In genomic region chr4:134251241-134252130, GRCm38 (mm10) we compare ENCODE assay signal across 8 mouse cellular contexts. TPM values are rescaled to one million over a fixed set of nuclear protein-coding genes. Genes with fewer than 3 reads are reported as not detected.
DNase-seq lines count a peak whose midpoint lies in the region; ATAC-seq and TF ChIP-seq lines count a peak whose summit lies in the region.

No protein-coding gene starts in this region.

- H3K4me2 ChIP-seq in lung, embryonic 14.5 days = peak overlapping the region; percentile 94
- peak overlapping the region; percentile 94 for H3K4me2 ChIP-seq in heart, embryonic 16.5 days (ENCODE audit: low read depth, low read length)
- H3K4me2 ChIP-seq in midbrain, embryonic 13.5 days (replicated peaks) = peak overlapping the region; percentile 79

- peak overlapping the region; percentile 63 for H3K9ac ChIP-seq in lung, embryonic 14.5 days
- peak overlapping the region; percentile 67 for H3K9ac ChIP-seq in heart, embryonic 16.5 days (ENCODE audit: low read length)
- peak overlapping the region; percentile 76 for H3K9ac ChIP-seq in midbrain, embryonic 13.5 days (replicated peaks)

- DNase-seq in lung, embryonic 14.5 days = peak; percentile 67
- DNase-seq in lung, postnatal 14 days = no peak
- DNase-seq in embryo, embryonic 11 days = peak; percentile 72
- DNase-seq in left cerebral cortex, postnatal 36 days (ENCODE audit: low spot score in 2 of 2) = peak; percentile 55 to 66
- DNase-seq in telencephalon, adult 2 months (ENCODE audit: low read depth, low spot score) = peak; percentile 22
- no peak for DNase-seq in natural killer cell, adult 2 months (ENCODE audit: low spot score in 2 of 2)

- H3K4me1 ChIP-seq in lung, embryonic 14.5 days (ENCODE audit: insufficient read depth) = peaks cover 7% of the 10 kb centered on the region
- H3K4me1 ChIP-seq in heart, embryonic 16.5 days (ENCODE audit: control insufficient read depth, insufficient read depth, low read length) = peaks cover 40% of the 10 kb centered on the region
- peaks cover 66% of the 10 kb centered on the region for H3K4me1 ChIP-seq in midbrain, embryonic 13.5 days (replicated peaks)

- no peaks in the 10 kb centered on the region for H3K36me3 ChIP-seq in lung, embryonic 14.5 days (ENCODE audit: insufficient read depth)
- no peaks in the 10 kb centered on the region for H3K36me3 ChIP-seq in heart, embryonic 16.5 days (ENCODE audit: control insufficient read depth, insufficient read depth)
- H3K36me3 ChIP-seq in midbrain, embryonic 13.5 days = no peaks in the 10 kb centered on the region

- peak overlapping the region; percentile 48 for H3K4me3 ChIP-seq in lung, embryonic 14.5 days (ENCODE audit: low read depth, low read length)
- peak overlapping the region; percentile 61 for H3K4me3 ChIP-seq in heart, embryonic 16.5 days (ENCODE audit: low read length)
- peak overlapping the region; percentile 54 for H3K4me3 ChIP-seq in midbrain, embryonic 13.5 days (replicated peaks)

- H3K27ac ChIP-seq in lung, embryonic 14.5 days (ENCODE audit: low read depth) = no peak overlapping the region
- peak overlapping the region; percentile 11; the same call in 1 of the 2 replicates for H3K27ac ChIP-seq in heart, embryonic 16.5 days (ENCODE audit: low read length)
- H3K27ac ChIP-seq in midbrain, embryonic 13.5 days = peak overlapping the region; percentile 42

- no peak for TF ChIP-seq CTCF in lung, embryonic 14.5 days (IDR thresholded peaks at IDR 0.05; ENCODE audit: low read depth)

- 1% methylated on average over 91 of the region's 91 CpGs for WGBS in lung, embryonic 14.5 days
- WGBS in heart, embryonic 16.5 days = 2% methylated on average over 91 of the region's 91 CpGs
- WGBS in midbrain, embryonic 13.5 days = under 1% methylated on average over 91 of the region's 91 CpGs

- intact Hi-C loops in left cerebral cortex, postnatal 36 days (cut with DNase I) = loop anchor here (2.0 to 5.0 kb wide), 2 partner anchors 41 to 121 kb away; no protein-coding TSS in a partner anchor

- peak; percentile 25; the same call in 1 of the 2 replicates for ATAC-seq in lung, embryonic 14.5 days (ENCODE audit: insufficient read depth)
- no peak; the same call in 1 of the 2 replicates for ATAC-seq in heart, embryonic 16.5 days (replicated peaks; ENCODE audit: extremely low read depth, insufficient read depth, low FRiP score)
- ATAC-seq in midbrain, embryonic 13.5 days = peak; percentile 68

- H3K27me3 ChIP-seq in lung, embryonic 14.5 days (ENCODE audit: insufficient read depth, low read length) = peaks cover 63% of the 10 kb centered on the region
- peaks cover 53% of the 10 kb centered on the region for H3K27me3 ChIP-seq in heart, embryonic 16.5 days (ENCODE audit: control insufficient read depth, insufficient read depth, low read length)
- peaks cover 97% of the 10 kb centered on the region for H3K27me3 ChIP-seq in midbrain, embryonic 13.5 days

- no peaks in the 10 kb centered on the region for H3K9me3 ChIP-seq in lung, embryonic 14.5 days (ENCODE audit: low read depth, low read length)
- no peaks in the 10 kb centered on the region for H3K9me3 ChIP-seq in heart, embryonic 16.5 days (replicated peaks; ENCODE audit: control insufficient read depth, low read length)
- no peaks in the 10 kb centered on the region for H3K9me3 ChIP-seq in midbrain, embryonic 13.5 days

RNA-seq across cellular contexts. Expression of gene Grrp1, which starts 2.4 kb away (rescaled TPM):
- polyA plus RNA-seq in lung, embryonic 14.5 days (2014; fragmentation: Nextera tagmentation; extraction: Ambion mirVana) = 10.2 and 11.6 TPM in 2 replicates
- polyA plus RNA-seq in heart, embryonic 16.5 days (2015; fragmentation: Nextera tagmentation; extraction: Ambion mirVana) = 5.8 and 6.3 TPM in 2 replicates
- total RNA-seq in left cerebral cortex, postnatal 36 days (2021) = 1 to 10 TPM; 2.8 to 3.4 TPM
- 6.2 and 8.1 TPM in 2 replicates for polyA plus RNA-seq in midbrain, embryonic 13.5 days (2015; fragmentation: Nextera tagmentation; extraction: Ambion mirVana)

RNA-seq across cellular contexts. Expression of gene Gm30191, which starts 4.8 kb away (rescaled TPM):
- not detected in 2 replicates for polyA plus RNA-seq in lung, embryonic 14.5 days (2014; fragmentation: Nextera tagmentation; extraction: Ambion mirVana)
- not detected in 2 replicates for polyA plus RNA-seq in heart, embryonic 16.5 days (2015; fragmentation: Nextera tagmentation; extraction: Ambion mirVana)
- not detected for total RNA-seq in left cerebral cortex, postnatal 36 days (2021)
- polyA plus RNA-seq in midbrain, embryonic 13.5 days (2015; fragmentation: Nextera tagmentation; extraction: Ambion mirVana) = not detected in 2 replicates

RNA-seq across cellular contexts. Expression of gene Zfp593, which starts 6.1 kb away (rescaled TPM):
- polyA plus RNA-seq in lung, embryonic 14.5 days (2014; fragmentation: Nextera tagmentation; extraction: Ambion mirVana) = 16.4 and 17.5 TPM in 2 replicates
- 8.7 and 9.5 TPM in 2 replicates for polyA plus RNA-seq in heart, embryonic 16.5 days (2015; fragmentation: Nextera tagmentation; extraction: Ambion mirVana)
- 10 to 100 TPM in 1 of 2 experiments, 1 to 10 TPM in 1; 9.2 to 13.2 TPM for total RNA-seq in left cerebral cortex, postnatal 36 days (2021)
- 14.9 and 15.6 TPM in 2 replicates for polyA plus RNA-seq in midbrain, embryonic 13.5 days (2015; fragmentation: Nextera tagmentation; extraction: Ambion mirVana)

RNA-seq across cellular contexts. Expression of gene E130218I03Rik, which starts 8.0 kb away (rescaled TPM):
- 0.29 and 0.41 TPM in 2 replicates for polyA plus RNA-seq in lung, embryonic 14.5 days (2014; fragmentation: Nextera tagmentation; extraction: Ambion mirVana)
- polyA plus RNA-seq in heart, embryonic 16.5 days (2015; fragmentation: Nextera tagmentation; extraction: Ambion mirVana) = 0.22 TPM in 1 of 2 replicates, not detected in the other
- total RNA-seq in left cerebral cortex, postnatal 36 days (2021) = under 1 TPM in 1 of 2 experiments, not detected in 1; 0.47 TPM
- 0.17 and 0.62 TPM in 2 replicates for polyA plus RNA-seq in midbrain, embryonic 13.5 days (2015; fragmentation: Nextera tagmentation; extraction: Ambion mirVana)

RNA-seq across cellular contexts. Expression of gene Cnksr1, which starts 13.3 kb away (rescaled TPM):
- 6.2 TPM in 2 replicates for polyA plus RNA-seq in lung, embryonic 14.5 days (2014; fragmentation: Nextera tagmentation; extraction: Ambion mirVana)
- 1.1 and 2.3 TPM in 2 replicates for polyA plus RNA-seq in heart, embryonic 16.5 days (2015; fragmentation: Nextera tagmentation; extraction: Ambion mirVana)
- total RNA-seq in left cerebral cortex, postnatal 36 days (2021) = under 1 TPM; 0.27 to 0.66 TPM
- polyA plus RNA-seq in midbrain, embryonic 13.5 days (2015; fragmentation: Nextera tagmentation; extraction: Ambion mirVana) = 0.15 and 0.20 TPM in 2 replicates

Comparison
In these comparisons a context has a peak if more than half of its experiments do, and no peak if none do; other contexts are left out.
1. DNase-seq: peak in lung, embryonic 14.5 days (single experiment), embryo, embryonic 11 days (single experiment), left cerebral cortex, postnatal 36 days (2 of 2) and telencephalon, adult 2 months (single experiment); none in lung, postnatal 14 days (single experiment) and natural killer cell, adult 2 months (0 of 2).
2. Peak in every context shown above with its lines, with median percentiles within 50 percentile points of each other: H3K4me2 ChIP-seq, H3K4me3 ChIP-seq and H3K9ac ChIP-seq.